Mouse (Mus musculus) spleen, embryonic (tissue): ENCODE measurements around the gene Fcgr4.
"Not testable (repeated sequence)": the region's sequence is repeated elsewhere in the genome, so short reads cannot be mapped to it uniquely, and the experiment has no call there.

ENCODE experiments used
- CTCF ChIA-PET: fragments of 350-600 bp; sonication (Branson Sonifier 250); formaldehyde crosslinking; loops from one replicate; lab custom pipeline; 2022; lab: Charles Lee

Gene Fcgr4

GRCm38 (mm10) chr1:171079345-171079744 is 60.6 kb downstream of the Fcgr4 start:
- CTCF ChIA-PET = not testable (repeated sequence)
